Mouse (Mus musculus) C2C12 (cell line): ENCODE data around the gene Klhl36. TPM values are rescaled to one million over a fixed set of nuclear protein-coding genes. Genes with fewer than 3 reads are reported as not detected.

Experiments used
- H3K27me3 ChIP-seq: one replicate; pipeline ENCODE4 v1.6.1; 2011; ENCODE audit not compliant: control insufficient read depth, insufficient read depth, insufficient read length
- H3K36me3 ChIP-seq: one replicate; pipeline ENCODE4 v1.6.1; 2011; ENCODE audit not compliant: control insufficient read depth, insufficient read depth
- H3K4me3 ChIP-seq: one replicate; pipeline ENCODE4 v1.5.1; 2011; ENCODE audit warnings: mild to moderate bottlenecking, control low read depth; ENCODE audit not compliant: poor library complexity, insufficient read depth, severe bottlenecking
- H3K79me2 ChIP-seq: one replicate; pipeline ENCODE4 v1.6.1; 2011; ENCODE audit not compliant: control insufficient read depth, insufficient read depth
- H3K79me3 ChIP-seq: one replicate; pipeline ENCODE4 v1.6.1; 2011; ENCODE audit warnings: low read depth, control low read depth
- H3ac ChIP-seq: one replicate; pipeline ENCODE3; 2011; ENCODE audit warnings: low read depth; ENCODE audit not compliant: control insufficient read depth, insufficient read length
- CEBPB ChIP-seq: IDR thresholded peaks from one replicate; pipeline ENCODE4 v1.6.1; 2011; ENCODE audit warnings: low read depth, mild to moderate bottlenecking, control low read depth, moderate library complexity
- CTCF ChIP-seq: IDR thresholded peaks from one replicate; pipeline ENCODE4 v1.5.1; 2011; ENCODE audit not compliant: control insufficient read depth, insufficient read depth, insufficient read length
- FOSL1 ChIP-seq: IDR thresholded peaks from one replicate; pipeline ENCODE4 v1.8.0; 2011; ENCODE audit warnings: mild to moderate bottlenecking, low read length; ENCODE audit not compliant: poor library complexity, insufficient read depth, severe bottlenecking
- MAX ChIP-seq: IDR thresholded peaks from one replicate; pipeline ENCODE4 v1.6.1; 2011; ENCODE audit warnings: mild to moderate bottlenecking, control low read depth
- MYOD1 ChIP-seq: IDR thresholded peaks from one replicate; pipeline ENCODE4 v1.6.1; 2011; ENCODE audit warnings: low read depth; ENCODE audit not compliant: control insufficient read depth, insufficient read length
- MYOG ChIP-seq: IDR thresholded peaks from one replicate; pipeline ENCODE4 v1.6.1; 2011; ENCODE audit not compliant: control insufficient read depth, insufficient read length; ENCODE audit errors: extremely low read depth
- USF1 ChIP-seq: IDR thresholded peaks from one replicate; pipeline ENCODE4 v1.6.1; 2011; ENCODE audit warnings: low read depth, mild to moderate bottlenecking, control low read depth, moderate library complexity
- polyA plus RNA-seq: library from polyadenylated mRNA; unstranded; fragments of >200 nt; fragmentation: generic; extraction: Trizol; gene quantifications from one replicate; pipeline ENCODE4 v1.2.1, GENCODE M21; 2012; ENCODE audit warnings: missing spikeins

Klhl36 gene
- polyA plus RNA-seq, 1 experiment: 2.7 TPM

DNA sequence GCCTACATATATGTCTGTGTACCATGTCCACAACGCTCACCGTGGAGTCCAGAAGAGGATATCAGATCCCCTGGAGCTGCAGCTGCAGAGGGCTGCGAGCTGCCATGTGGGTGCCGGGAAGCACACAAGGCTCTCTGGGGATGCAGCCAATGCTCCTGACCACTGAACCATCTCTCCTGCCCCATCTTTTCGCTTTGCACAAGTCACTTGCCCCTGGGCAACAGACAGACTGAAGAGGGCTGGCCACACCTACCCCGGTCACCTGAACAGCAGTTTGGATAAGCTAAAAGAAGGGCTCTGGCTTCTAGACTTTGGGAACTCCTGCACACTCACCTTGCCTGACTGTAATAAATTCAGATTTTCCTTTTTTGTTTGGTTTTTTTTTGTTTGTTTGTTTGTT, 40.4 kb upstream of the Klhl36 start:
- no peak overlapping the region for H3ac ChIP-seq
- H3K79me3 ChIP-seq: no peaks in the 10 kb centered on the region
- H3K36me3 ChIP-seq: peaks cover 11% of the 10 kb centered on the region
- H3K27me3 ChIP-seq: no peaks in the 10 kb centered on the region
- TF ChIP-seq CEBPB: no peak
- no peak for TF ChIP-seq MAX
- TF ChIP-seq CTCF: no peak
- TF ChIP-seq MYOD1: no peak
- no peak for TF ChIP-seq MYOG
- TF ChIP-seq USF1: no peak
- TF ChIP-seq FOSL1: no peak
- no peak overlapping the region for H3K4me3 ChIP-seq
- H3K79me2 ChIP-seq: peaks cover 28% of the 10 kb centered on the region

GRCm38 (mm10) chr8:119823278-119823677, 38.8 kb upstream of the Klhl36 start:
- H3K79me2 ChIP-seq: peaks cover 15% of the 10 kb centered on the region
- H3K4me3 ChIP-seq: no peak overlapping the region
- no peak overlapping the region for H3ac ChIP-seq
- peaks cover 1% of the 10 kb centered on the region for H3K79me3 ChIP-seq
- no peaks in the 10 kb centered on the region for H3K27me3 ChIP-seq
- no peak for TF ChIP-seq CEBPB
- no peak for TF ChIP-seq CTCF
- no peak for TF ChIP-seq FOSL1
- TF ChIP-seq MAX: no peak
- no peak for TF ChIP-seq USF1
- no peak for TF ChIP-seq MYOG
- TF ChIP-seq MYOD1: no peak
- peaks cover 11% of the 10 kb centered on the region for H3K36me3 ChIP-seq

- Histone ChIP-seq H3K4me3 (no peak overlapping the region), H3K79me3 (peaks cover 3% of the 10 kb centered on the region), H3ac (no peak overlapping the region), H3K79me2 (peaks cover 16% of the 10 kb centered on the region), H3K36me3 (peaks cover 11% of the 10 kb centered on the region), H3K27me3 (no peaks in the 10 kb centered on the region)
- no peak for TF ChIP-seq USF1
Measured at GRCm38 (mm10) chr8:119824100-119824499, 38.0 kb upstream of the Klhl36 start.

DNA sequence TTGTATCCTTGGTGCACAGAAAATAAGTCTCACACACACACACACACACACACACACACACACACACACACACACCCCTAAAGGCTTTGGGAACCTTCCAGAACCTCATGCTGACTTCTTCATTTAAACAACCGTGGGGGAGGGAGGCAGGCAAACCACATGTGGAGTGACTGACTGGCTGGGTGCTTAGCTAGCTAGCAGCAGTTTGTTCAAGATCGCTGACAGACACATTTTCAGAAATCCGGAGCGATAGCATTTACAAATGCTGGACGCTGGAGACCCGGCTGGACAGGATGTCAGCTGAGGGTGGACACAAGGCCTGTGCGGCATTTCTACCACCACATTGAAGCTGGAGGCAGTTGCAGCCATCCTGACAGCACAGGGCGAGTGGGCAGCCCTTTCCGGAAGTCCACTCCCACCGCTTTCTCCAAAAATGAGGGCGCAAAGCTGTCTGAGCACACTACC, 37.2 kb upstream of the Klhl36 start:
- H3K36me3 ChIP-seq: peaks cover 11% of the 10 kb centered on the region
- H3K79me3 ChIP-seq: peaks cover 3% of the 10 kb centered on the region
- H3K4me3 ChIP-seq: no peak overlapping the region
- no peaks in the 10 kb centered on the region for H3K27me3 ChIP-seq
- TF ChIP-seq FOSL1 (no peak), MAX (no peak), CTCF (no peak), MYOG (no peak), CEBPB (no peak), USF1 (no peak), MYOD1 (no peak)
- H3ac ChIP-seq: no peak overlapping the region
- H3K79me2 ChIP-seq: peaks cover 20% of the 10 kb centered on the region

DNA sequence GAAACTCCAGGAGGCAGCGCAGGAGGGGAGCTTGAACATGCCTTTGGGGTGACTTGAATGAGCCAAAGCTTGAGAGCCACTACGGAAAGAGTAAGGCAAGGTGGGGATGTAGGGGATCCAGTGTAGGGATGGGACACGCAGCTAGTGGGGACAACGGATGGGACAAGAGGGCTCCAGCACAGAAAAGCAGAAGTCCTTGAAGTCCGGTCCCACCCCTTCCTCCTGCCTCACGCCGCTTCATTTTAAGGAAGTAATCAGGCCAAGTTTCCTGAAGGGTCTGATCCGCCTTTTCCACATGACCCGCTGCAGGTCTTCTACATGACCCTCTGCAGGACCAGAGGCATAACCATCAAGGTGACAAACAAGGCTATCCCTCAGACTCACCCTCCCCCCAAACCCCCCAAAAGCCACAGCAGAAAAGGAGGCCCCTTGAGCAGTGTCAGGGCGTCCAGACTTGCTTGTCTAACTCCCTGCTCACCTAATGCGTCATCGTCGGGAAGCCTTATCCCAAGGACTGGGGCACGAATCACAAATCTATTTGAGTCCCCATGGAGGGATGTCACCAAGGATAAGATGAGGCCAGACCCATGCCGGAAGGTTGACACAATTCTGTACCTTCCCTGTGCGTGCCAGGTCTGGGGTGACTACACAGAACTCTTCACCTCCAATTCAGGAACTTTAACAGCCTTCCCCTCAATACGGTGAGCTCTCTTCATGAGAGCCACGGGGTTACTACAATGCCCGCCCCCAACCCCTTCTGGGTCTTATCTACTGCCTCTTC, 35.9 kb upstream of the Klhl36 start:
- no peaks in the 10 kb centered on the region for H3K27me3 ChIP-seq
- H3K79me2 ChIP-seq: peaks cover 26% of the 10 kb centered on the region
- peaks cover 11% of the 10 kb centered on the region for H3K36me3 ChIP-seq
- no peak overlapping the region for H3ac ChIP-seq
- TF ChIP-seq MYOG (no peak), CEBPB (no peak), MAX (no peak), MYOD1 (no peak), CTCF (no peak), USF1 (no peak), FOSL1 (no peak)
- no peak overlapping the region for H3K4me3 ChIP-seq
- peaks cover 10% of the 10 kb centered on the region for H3K79me3 ChIP-seq

GRCm38 (mm10) chr8:119826982-119827381, 35.1 kb upstream of the Klhl36 start:
- Histone ChIP-seq H3K79me2 (peaks cover 35% of the 10 kb centered on the region), H3ac (no peak overlapping the region), H3K4me3 (no peak overlapping the region), H3K27me3 (no peaks in the 10 kb centered on the region), H3K36me3 (peaks cover 7% of the 10 kb centered on the region), H3K79me3 (peaks cover 10% of the 10 kb centered on the region)
- TF ChIP-seq MAX: no peak
- no peak for TF ChIP-seq USF1
- no peak for TF ChIP-seq CEBPB
- TF ChIP-seq MYOD1: no peak
- TF ChIP-seq MYOG: no peak
- TF ChIP-seq CTCF: no peak
- TF ChIP-seq FOSL1: no peak
